Mouse (Mus musculus) bone marrow macrophage, adult 2 months (primary cell): Measurements from ENCODE around the gene Lrrc8d.

Experiments
- CTCF ChIP-seq: IDR thresholded peaks from 2 replicates; pipeline ENCODE4 v1.5.1; 2012; ENCODE audit warnings: low read depth, mild to moderate bottlenecking, low read length, moderate library complexity
- POLR2A ChIP-seq: IDR thresholded peaks from 2 replicates; pipeline ENCODE4 v1.6.1; 2012; ENCODE audit warnings: mild to moderate bottlenecking, low read depth, low read length, borderline replicate concordance

DNA sequence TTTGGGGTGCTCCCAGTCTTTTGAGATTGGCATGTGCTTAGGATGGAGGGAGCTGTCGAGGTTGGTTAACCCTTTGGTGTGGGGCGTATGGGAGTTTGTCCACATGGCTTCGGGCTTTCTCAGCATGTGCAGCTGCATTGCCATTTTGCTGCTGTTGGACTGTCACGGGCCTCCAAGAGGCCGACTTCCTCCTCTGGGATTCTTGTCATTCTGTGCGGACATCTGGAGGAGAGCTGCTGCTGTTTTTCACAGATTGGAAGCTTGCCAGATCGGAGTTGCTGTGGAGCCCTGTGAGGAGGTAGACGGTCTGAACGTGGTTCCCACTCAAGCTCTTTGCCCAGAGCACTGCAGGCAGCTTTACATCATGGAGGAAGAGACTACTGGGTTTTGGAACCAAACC, 4.8 kb downstream of the Lrrc8d start:
- TF ChIP-seq CTCF (no peak), POLR2A (no peak)
